Mouse (Mus musculus): ENCODE measurements around the gene Bend6. TPM values are rescaled to one million over a fixed set of nuclear protein-coding genes. Genes with fewer than 3 reads are reported as not detected.
"Not testable (repeated sequence)": the region's sequence is repeated elsewhere in the genome, so short reads cannot be mapped to it uniquely, and the experiment has no call there.

Gene Bend6
- polyA plus RNA-seq, 1 experiment from 2014 or later = 3.5 TPM

- TF ChIP-seq CTCF (IDR thresholded peaks at IDR 0.05) = no peak
- in situ Hi-C loops (cut with MboI; ENCODE audit: low pct_unique_long_range_greater_than_20kb) = loop anchor here (10.0 kb wide), 1 partner anchor 192 kb away; no protein-coding TSS in a partner anchor
- ATAC-seq (no peak), DNase-seq (ENCODE audit: low read depth, low spot score) (no peak)
- POLR2A ChIA-PET = no interaction called here
- CTCF ChIA-PET = interaction anchor here (0.5 to 1.1 kb wide), 3 partner anchors 15 to 849 kb away, joined by 3 to 4 read pairs (median 3); no protein-coding TSS in a partner anchor
- no peaks in the 10 kb centered on the region for H3K27me3 ChIP-seq
Observed at GRCm38 (mm10) chr1:33876416-33876815, 31.2 kb downstream of the Bend6 start.

- peak; percentile 65 for TF ChIP-seq CTCF (IDR thresholded peaks at IDR 0.05)
- in situ Hi-C loops (cut with MboI; ENCODE audit: low pct_unique_long_range_greater_than_20kb) = loop anchor here (10.0 kb wide), 1 partner anchor 191 kb away; no protein-coding TSS in a partner anchor
- DNase-seq (ENCODE audit: low read depth, low spot score) (no peak), ATAC-seq (no peak)
- CTCF ChIA-PET = interaction anchor here (1.1 kb wide), 1 partner anchor 14 kb away, joined by 4 read pairs; no protein-coding TSS in a partner anchor
- POLR2A ChIA-PET = no interaction called here
- no peaks in the 10 kb centered on the region for H3K27me3 ChIP-seq
Observed at GRCm38 (mm10) chr1:33875691-33876090, 31.9 kb downstream of the Bend6 start.

GRCm38 (mm10) chr1:33873561-33873960 is 34.1 kb downstream of the Bend6 start:
- no peak for DNase-seq (ENCODE audit: low read depth, low spot score)
- in situ Hi-C loops (cut with MboI; ENCODE audit: low pct_unique_long_range_greater_than_20kb) = loop anchor here (10.0 kb wide), 1 partner anchor 189 kb away; no protein-coding TSS in a partner anchor
- ChIA-PET CTCF (interaction anchor here (1.3 kb wide), 1 partner anchor 19 kb away, joined by 3 read pairs; no protein-coding TSS in a partner anchor), POLR2A (no interaction called here)
- ATAC-seq = no peak
- no peaks in the 10 kb centered on the region for H3K27me3 ChIP-seq
- TF ChIP-seq CTCF (IDR thresholded peaks at IDR 0.05) = no peak

- no peak for TF ChIP-seq CTCF (IDR thresholded peaks at IDR 0.05)
- no peaks in the 10 kb centered on the region for H3K27me3 ChIP-seq
- CTCF ChIA-PET = interaction anchor here (1.3 kb wide), 1 partner anchor 11 kb away, joined by 3 read pairs; no protein-coding TSS in a partner anchor
- no peak for DNase-seq (ENCODE audit: low read depth, low spot score)
- POLR2A ChIA-PET = no interaction called here
- ATAC-seq = no peak
- in situ Hi-C loops (cut with MboI; ENCODE audit: low pct_unique_long_range_greater_than_20kb) = no loop called here
Observed at GRCm38 (mm10) chr1:33869437-33869836, 38.2 kb downstream of the Bend6 start.

GRCm38 (mm10) chr1:33869031-33869430 is 38.6 kb downstream of the Bend6 start:
- ATAC-seq (no peak), DNase-seq (ENCODE audit: low read depth, low spot score) (no peak)
- ChIA-PET POLR2A (no interaction called here), CTCF (interaction anchor here (1.3 kb wide), 1 partner anchor 11 kb away, joined by 3 read pairs; no protein-coding TSS in a partner anchor)
- no peaks in the 10 kb centered on the region for H3K27me3 ChIP-seq
- TF ChIP-seq CTCF (IDR thresholded peaks at IDR 0.05) = no peak
- in situ Hi-C loops (cut with MboI; ENCODE audit: low pct_unique_long_range_greater_than_20kb) = no loop called here

- ChIA-PET CTCF (no interaction called here), POLR2A (no interaction called here)
Observed at GRCm38 (mm10) chr1:33846807-33847206, 60.8 kb downstream of the Bend6 start.

GRCm38 (mm10) chr1:33843823-33844222 is 63.8 kb downstream of the Bend6 start:
- no peak for ATAC-seq
- in situ Hi-C loops (cut with MboI; ENCODE audit: low pct_unique_long_range_greater_than_20kb) = no loop called here
- DNase-seq (ENCODE audit: low read depth, low spot score) = no peak
- ChIA-PET POLR2A (no interaction called here), CTCF (no interaction called here)
- no peak for TF ChIP-seq CTCF (IDR thresholded peaks at IDR 0.05)
- no peaks in the 10 kb centered on the region for H3K27me3 ChIP-seq

More at GRCm38 (mm10) chr1:33846807-33847206, 60.8 kb downstream of the Bend6 start:
- in situ Hi-C loops (cut with MboI; ENCODE audit: low pct_unique_long_range_greater_than_20kb) = no loop called here
- TF ChIP-seq CTCF (IDR thresholded peaks at IDR 0.05) = no peak
- no peak for ATAC-seq
- no peak for DNase-seq (ENCODE audit: low read depth, low spot score)
- H3K27me3 ChIP-seq = no peaks in the 10 kb centered on the region

- DNase-seq (ENCODE audit: low read depth, low spot score); CTCF ChIA-PET; in situ Hi-C loops (cut with MboI; ENCODE audit: low pct_unique_long_range_greater_than_20kb); H3K27me3 ChIP-seq; ATAC-seq; POLR2A ChIA-PET: not testable (repeated sequence)
Observed at GRCm38 (mm10) chr1:33838952-33839351, 68.7 kb downstream of the Bend6 start.

- in situ Hi-C loops (cut with MboI; ENCODE audit: low pct_unique_long_range_greater_than_20kb) = no loop called here
- POLR2A ChIA-PET = no interaction called here
- ATAC-seq (no peak), DNase-seq (ENCODE audit: low read depth, low spot score) (no peak)
- CTCF ChIA-PET = interaction anchor here (1.1 kb wide), 1 partner anchor 134 kb away, joined by 3 read pairs; no protein-coding TSS in a partner anchor
- peaks cover 4% of the 10 kb centered on the region for H3K27me3 ChIP-seq
- TF ChIP-seq CTCF (IDR thresholded peaks at IDR 0.05) = no peak
Observed at GRCm38 (mm10) chr1:33830586-33830985, 77.0 kb downstream of the Bend6 start.

GRCm38 (mm10) chr1:33817931-33818330 is 89.7 kb downstream of the Bend6 start:
- in situ Hi-C loops (cut with MboI; ENCODE audit: low pct_unique_long_range_greater_than_20kb) = no loop called here
- DNase-seq (ENCODE audit: low read depth, low spot score) (no peak), ATAC-seq (no peak)
- ChIA-PET POLR2A (no interaction called here), CTCF (no interaction called here)
- H3K27me3 ChIP-seq = no peaks in the 10 kb centered on the region
- no peak for TF ChIP-seq CTCF (IDR thresholded peaks at IDR 0.05)

- no peak for TF ChIP-seq CTCF (IDR thresholded peaks at IDR 0.05)
Observed at GRCm38 (mm10) chr1:33813868-33814794, 93.5 kb downstream of the Bend6 start, which contains the start of gene Zfp451. TSS of gene Zfp451 (minus strand) at chr1:33814595.

More at GRCm38 (mm10) chr1:33813868-33814794, 93.5 kb downstream of the Bend6 start, which contains the start of gene Zfp451:
- ChIA-PET CTCF (interaction anchor here (1.6 kb wide), 1 partner anchor 32 kb away, joined by 4 read pairs; no protein-coding TSS in a partner anchor), POLR2A (interaction anchor here (0.6 to 1.4 kb wide), 3 partner anchors 31 to 36 kb away, joined by 3 to 4 read pairs (median 4); no protein-coding TSS in a partner anchor)
- no peak for DNase-seq (ENCODE audit: low read depth, low spot score)
- peak; percentile 96 for ATAC-seq
- H3K27me3 ChIP-seq = no peaks in the 10 kb centered on the region
- in situ Hi-C loops (cut with MboI; ENCODE audit: low pct_unique_long_range_greater_than_20kb) = no loop called here
